Mouse (Mus musculus) 416B (cell line): ENCODE measurements around the gene Fkbp7.

Experiments used
- DNase-seq: peaks from one replicate; pipeline ENCODE4 v3.0.0; 2011; ENCODE audit warnings: low read depth

Fkbp7 gene

GRCm38 (mm10) chr2:76672966-76673392, at the start of gene Fkbp7:
Fkbp7 (minus strand) TSS chr2:76673116.
- DNase-seq, result peak; percentile 96

GRCm38 (mm10) chr2:76719650-76720049, 46.7 kb upstream of the Fkbp7 start:
- no peak for DNase-seq

- DNase-seq, result peak; percentile 21
Observed at GRCm38 (mm10) chr2:76714984-76715383, 42.1 kb upstream of the Fkbp7 start.

GRCm38 (mm10) chr2:76708512-76708911, 35.6 kb upstream of the Fkbp7 start:
- DNase-seq, result peak; percentile 41

- DNase-seq, result no peak
Observed at GRCm38 (mm10) chr2:76705655-76706054, 32.7 kb upstream of the Fkbp7 start.

- no peak for DNase-seq
Observed at GRCm38 (mm10) chr2:76702751-76703150, 29.8 kb upstream of the Fkbp7 start.

- DNase-seq, result no peak
Observed at GRCm38 (mm10) chr2:76702188-76702587, 29.3 kb upstream of the Fkbp7 start.

GRCm38 (mm10) chr2:76695290-76695689, 22.4 kb upstream of the Fkbp7 start:
- DNase-seq, result peak; percentile 21

- DNase-seq, result no peak
Observed at GRCm38 (mm10) chr2:76693765-76694164, 20.8 kb upstream of the Fkbp7 start.

- DNase-seq, result peak; percentile 88
Observed at GRCm38 (mm10) chr2:76690436-76691204, 17.7 kb upstream of the Fkbp7 start.

- no peak for DNase-seq
Observed at GRCm38 (mm10) chr2:76688162-76688561, 15.2 kb upstream of the Fkbp7 start.

- no peak for DNase-seq
Observed at GRCm38 (mm10) chr2:76687608-76688007, 14.7 kb upstream of the Fkbp7 start.

GRCm38 (mm10) chr2:76686986-76687385, 14.1 kb upstream of the Fkbp7 start:
- DNase-seq, result peak; percentile 22

- no peak for DNase-seq
Observed at GRCm38 (mm10) chr2:76682301-76682700, 9.4 kb upstream of the Fkbp7 start.

- peak; percentile 74 for DNase-seq
Observed at GRCm38 (mm10) chr2:76676401-76677226, 3.7 kb upstream of the Fkbp7 start.

- peak; percentile 24 for DNase-seq
Observed at GRCm38 (mm10) chr2:76675949-76676348, 3.0 kb upstream of the Fkbp7 start.

- peak; percentile 26 for DNase-seq
Observed at GRCm38 (mm10) chr2:76675451-76675850, 2.5 kb upstream of the Fkbp7 start.

- peak; percentile 75 for DNase-seq
Observed at GRCm38 (mm10) chr2:76674725-76675427, 2.0 kb upstream of the Fkbp7 start, which contains the start of gene Plekha3. Plekha3 (plus strand) TSS chr2:76675281.

- DNase-seq, result peak; percentile 86
Observed at GRCm38 (mm10) chr2:76673472-76674081, 661 bp upstream of the Fkbp7 start.

- DNase-seq, result peak; percentile 67
Observed at GRCm38 (mm10) chr2:76672134-76672745, 676 bp downstream of the Fkbp7 start.

- peak; percentile 62 for DNase-seq
Observed at GRCm38 (mm10) chr2:76671641-76672040, 1.3 kb downstream of the Fkbp7 start.
